In genomic region chr5:42250376-42250775, GRCm38 (mm10) we compare ENCODE assay signal across 26 mouse cellular contexts.
A peak's percentile ranks its signal among the peaks of the same experiment; 100 is the strongest.
DNase-seq lines count a peak whose midpoint lies in the region; ATAC-seq lines count a peak whose summit lies in the region.
"Had no signal": no experiment of that assay in that cellular context is flagged by ENCODE, and none has a peak within 500 bp of the region (broad histone marks: within the 10 kb centered on the region; RNA-seq: fewer than 3 reads in every experiment).

No protein-coding gene starts in this region.

- intact Hi-C loops in heart, postnatal 25 days (cut with DNase I) = no loop called here

- H3K27me3 ChIP-seq in forebrain, embryonic 13.5 days = no peaks in the 10 kb centered on the region
- H3K27me3 ChIP-seq in forebrain, embryonic 11.5 days (ENCODE audit: control insufficient read depth, insufficient read depth, low read length) = no peaks in the 10 kb centered on the region
- no peaks in the 10 kb centered on the region for H3K27me3 ChIP-seq in forebrain, embryonic 16.5 days (replicated peaks; ENCODE audit: control insufficient read depth, insufficient read depth, low read length)
- H3K27me3 ChIP-seq: embryonic facial prominence, embryonic 12.5 days; embryonic facial prominence, embryonic 15.5 days; heart, embryonic 12.5 days; heart, embryonic 15.5 days had no signal

- DNase-seq in forebrain, embryonic 11.5 days (ENCODE audit: low spot score) = no peak
- DNase-seq in frontal cortex, postnatal 14 days (ENCODE audit: low spot score in 2 of 2) = no peak
- DNase-seq in heart, postnatal 25 days (ENCODE audit: low spot score) = no peak
- DNase-seq in urinary bladder, postnatal 10 days (ENCODE audit: low spot score) = no peak
- DNase-seq: adrenal gland, adult 8-10 months; adrenal gland, postnatal 25 days; cerebellum, adult 11 months; cerebellum, adult 2 months; cerebellum, adult 9-11 months; cerebellum, postnatal 25 days; gastrocnemius, postnatal 25 days; heart, adult 18-20 months; heart, postnatal 10 days; heart, postnatal 4 days had no signal

- no peaks in the 10 kb centered on the region for H3K36me3 ChIP-seq in forebrain, embryonic 13.5 days (ENCODE audit: poor library complexity, severe bottlenecking)
- H3K36me3 ChIP-seq in forebrain, embryonic 11.5 days (ENCODE audit: control insufficient read depth, insufficient read depth, low read length) = no peaks in the 10 kb centered on the region
- no peaks in the 10 kb centered on the region for H3K36me3 ChIP-seq in forebrain, embryonic 16.5 days (ENCODE audit: control insufficient read depth, insufficient read depth)
- H3K36me3 ChIP-seq: embryonic facial prominence, embryonic 12.5 days; embryonic facial prominence, embryonic 15.5 days; heart, embryonic 12.5 days; heart, embryonic 15.5 days had no signal

- H3K4me3 ChIP-seq in forebrain, embryonic 13.5 days = no peak overlapping the region
- no peak overlapping the region for H3K4me3 ChIP-seq in forebrain, embryonic 11.5 days (ENCODE audit: low read depth, low read length)
- H3K4me3 ChIP-seq in forebrain, embryonic 16.5 days (replicated peaks; ENCODE audit: low read length) = no peak overlapping the region
- H3K4me3 ChIP-seq: embryonic facial prominence, embryonic 12.5 days; embryonic facial prominence, embryonic 15.5 days; heart, embryonic 12.5 days; heart, embryonic 15.5 days had no signal

- ATAC-seq in forebrain, embryonic 13.5 days = peak; percentile 50; the same call in 1 of the 2 replicates
- ATAC-seq in forebrain, embryonic 11.5 days (replicated peaks; ENCODE audit: low FRiP score) = no peak
- ATAC-seq in frontal cortex, adult (ENCODE audit: low TSS enrichment) = peak; percentile 88
- peak; percentile 79 for ATAC-seq in forebrain, embryonic 16.5 days
- ATAC-seq: activated CD4-positive, CD25-positive, alpha-beta regulatory T cell, adult 4 months; hindbrain, postnatal 0 days; inflammation-experienced regulatory T-cells, adult 6 months; intestine, embryonic 16.5 days had no signal

- H3K4me1 ChIP-seq in forebrain, embryonic 13.5 days = no peaks in the 10 kb centered on the region
- no peaks in the 10 kb centered on the region for H3K4me1 ChIP-seq in forebrain, embryonic 11.5 days (replicated peaks; ENCODE audit: control insufficient read depth, insufficient read depth, low read length)
- H3K4me1 ChIP-seq in forebrain, embryonic 16.5 days (replicated peaks; ENCODE audit: control insufficient read depth, insufficient read depth, low read length) = no peaks in the 10 kb centered on the region
- H3K4me1 ChIP-seq: embryonic facial prominence, embryonic 12.5 days; embryonic facial prominence, embryonic 15.5 days; heart, embryonic 12.5 days; heart, embryonic 15.5 days had no signal

- H3K4me2 ChIP-seq in forebrain, embryonic 13.5 days = no peak overlapping the region
- no peak overlapping the region for H3K4me2 ChIP-seq in forebrain, embryonic 11.5 days (ENCODE audit: low read depth, low read length, severe bottlenecking)
- no peak overlapping the region for H3K4me2 ChIP-seq in forebrain, embryonic 16.5 days (ENCODE audit: low read length)
- H3K4me2 ChIP-seq: embryonic facial prominence, embryonic 12.5 days; embryonic facial prominence, embryonic 15.5 days; heart, embryonic 12.5 days; heart, embryonic 15.5 days; hindbrain, embryonic 14.5 days had no signal

- 83% methylated on average over 3 of the region's 3 CpGs for WGBS in forebrain, embryonic 13.5 days
- 95% methylated on average over 3 of the region's 3 CpGs for WGBS in forebrain, embryonic 11.5 days
- 73% methylated on average over 3 of the region's 3 CpGs for WGBS in forebrain, embryonic 16.5 days

- no peak overlapping the region for H3K9ac ChIP-seq in forebrain, embryonic 13.5 days
- H3K9ac ChIP-seq in forebrain, embryonic 11.5 days (ENCODE audit: low read length) = no peak overlapping the region
- no peak overlapping the region for H3K9ac ChIP-seq in forebrain, embryonic 16.5 days (replicated peaks; ENCODE audit: low read depth, low read length)
- H3K9ac ChIP-seq: embryonic facial prominence, embryonic 12.5 days; embryonic facial prominence, embryonic 15.5 days; heart, embryonic 12.5 days; heart, embryonic 15.5 days; hindbrain, embryonic 14.5 days had no signal

- no peaks in the 10 kb centered on the region for H3K9me3 ChIP-seq in forebrain, embryonic 13.5 days (replicated peaks)
- H3K9me3 ChIP-seq in forebrain, embryonic 11.5 days (ENCODE audit: control insufficient read depth, low read length) = no peaks in the 10 kb centered on the region
- H3K9me3 ChIP-seq in forebrain, embryonic 16.5 days (ENCODE audit: control insufficient read depth, low read length) = no peaks in the 10 kb centered on the region
- H3K9me3 ChIP-seq: embryonic facial prominence, embryonic 12.5 days; embryonic facial prominence, embryonic 15.5 days; heart, embryonic 12.5 days; heart, embryonic 15.5 days had no signal

- no peak overlapping the region for H3K27ac ChIP-seq in forebrain, embryonic 13.5 days
- no peak overlapping the region for H3K27ac ChIP-seq in forebrain, embryonic 11.5 days (ENCODE audit: low read depth, low read length)
- H3K27ac ChIP-seq in forebrain, embryonic 16.5 days (ENCODE audit: low read length) = no peak overlapping the region
- H3K27ac ChIP-seq: embryonic facial prominence, embryonic 12.5 days; embryonic facial prominence, embryonic 15.5 days; heart, embryonic 15.5 days; hindbrain, embryonic 14.5 days; hindbrain, postnatal 0 days had no signal
